Mouse (Mus musculus) lung, postnatal 0 days (tissue): ENCODE measurements around the gene Dck.

Experiments used
- CTCF ChIP-seq: IDR thresholded peaks from 2 replicates; pipeline ENCODE4 v1.5.1; 2016; ENCODE audit warnings: antibody characterized with exemption, mild to moderate bottlenecking
- EP300 ChIP-seq: IDR thresholded peaks from 2 replicates; pipeline ENCODE4 v1.6.1; 2016; ENCODE audit warnings: antibody characterized with exemption, mild to moderate bottlenecking, control low read depth

- no peak for TF ChIP-seq CTCF
- TF ChIP-seq EP300 = no peak
These were observed 40.8 kb upstream of the Dck start for GRCm38 (mm10) chr5:88724030-88724429.
